Mouse (Mus musculus): ENCODE data around the gene 9330182O14Rik.

9330182O14Rik gene

GRCm38 (mm10) chr15:40169061-40169460 is 34.9 kb downstream of the 9330182O14Rik start:
- POLR2A ChIA-PET: interaction anchor here in 1 of 4 experiments (0.5 to 0.6 kb wide), 2 partner anchors 25 to 994 kb away, joined by 3 to 4 read pairs; no protein-coding TSS in a partner anchor
- CTCF ChIA-PET: interaction anchor here in 2 of 4 experiments (0.6 to 0.7 kb wide), 3 partner anchors 262 to 948 kb away, joined by 3 to 4 read pairs (median 3); no protein-coding TSS in a partner anchor

GRCm38 (mm10) chr15:40169705-40170104 is 35.5 kb downstream of the 9330182O14Rik start:
- ChIA-PET CTCF (interaction anchor here in 2 of 4 experiments (0.6 to 0.7 kb wide), 3 partner anchors 263 to 949 kb away, joined by 3 to 4 read pairs (median 3); no protein-coding TSS in a partner anchor), POLR2A (interaction anchor here in 1 of 4 experiments (0.6 kb wide), 1 partner anchor 993 kb away, joined by 4 read pairs; no protein-coding TSS in a partner anchor)

- POLR2A ChIA-PET: no interaction called here
- CTCF ChIA-PET: interaction anchor here in 1 of 4 experiments (0.6 kb wide), 1 partner anchor 12 kb away, joined by 3 read pairs; no protein-coding TSS in a partner anchor
Measured at GRCm38 (mm10) chr15:40179423-40179822, 45.3 kb downstream of the 9330182O14Rik start.

GRCm38 (mm10) chr15:40187017-40187416 is 52.9 kb downstream of the 9330182O14Rik start:
- CTCF ChIA-PET: no interaction called here
- POLR2A ChIA-PET: no interaction called here
